Mouse (Mus musculus) heart, embryonic 15.5 days (tissue): ENCODE data around the gene Skiv2l. TPM values are rescaled to one million over a fixed set of nuclear protein-coding genes. Genes with fewer than 3 reads are reported as not detected.

Source experiments
- ATAC-seq: fragments of 200-750 bp; cut with Nextera tagmentation; replicated peaks from 2 replicates; pipeline ENCODE4 v1.8.0; 2017; ENCODE audit warnings: low read depth, moderate TSS enrichment; ENCODE audit not compliant: insufficient number of reproducible peaks, insufficient read depth, low FRiP score
- H3K27ac ChIP-seq: fragments of 300-500 bp; sonication (generic); 2 replicates; pipeline ENCODE4 v1.5.1; 2015; ENCODE audit warnings: mild to moderate bottlenecking, inconsistent platforms
- H3K27me3 ChIP-seq: fragments of 300-500 bp; sonication (generic); 2 replicates; pipeline ENCODE4 v1.6.1; 2015; ENCODE audit warnings: inconsistent platforms
- H3K36me3 ChIP-seq: fragments of 300-500 bp; sonication (generic); 2 replicates; pipeline ENCODE4 v1.6.1; 2015; ENCODE audit warnings: mild to moderate bottlenecking, inconsistent platforms
- H3K4me1 ChIP-seq: fragments of 300-500 bp; sonication (generic); replicated peaks from 2 replicates; pipeline ENCODE4 v1.6.1; 2015; ENCODE audit warnings: inconsistent platforms
- H3K4me2 ChIP-seq: fragments of 300-500 bp; sonication (generic); 2 replicates; pipeline ENCODE4 v1.6.1; 2015; ENCODE audit warnings: inconsistent platforms, mild to moderate bottlenecking, moderate library complexity
- H3K4me3 ChIP-seq: fragments of 300-500 bp; sonication (generic); 2 replicates; pipeline ENCODE4 v1.5.1; 2015; ENCODE audit warnings: mild to moderate bottlenecking, inconsistent platforms
- H3K9ac ChIP-seq: fragments of 300-500 bp; sonication (generic); 2 replicates; pipeline ENCODE4 v1.6.1; 2015; ENCODE audit warnings: mild to moderate bottlenecking, inconsistent platforms
- H3K9me3 ChIP-seq: fragments of 300-500 bp; sonication (generic); replicated peaks from 2 replicates; pipeline ENCODE4 v1.6.1; 2016; ENCODE audit warnings: inconsistent platforms
- WGBS: fragments of 180-500 bp; shearing (Covaris S2); methylation state at CpG from one replicate; pipeline ENCODE4 v1.1.7; 2015; ENCODE audit warnings: mixed read lengths; 5-methylcytosine and 5-hydroxymethylcytosine counted together
- polyA plus RNA-seq: library from polyadenylated mRNA; unstranded; fragments of >200 nt; fragmentation: Nextera tagmentation; extraction: Ambion mirVana; gene quantifications from 2 replicates; pipeline ENCODE4 v1.2.1, GENCODE M21; 2015

Gene Skiv2l
- polyA plus RNA-seq, 1 experiment from 2014 or later, result 23.6 TPM

DNA sequence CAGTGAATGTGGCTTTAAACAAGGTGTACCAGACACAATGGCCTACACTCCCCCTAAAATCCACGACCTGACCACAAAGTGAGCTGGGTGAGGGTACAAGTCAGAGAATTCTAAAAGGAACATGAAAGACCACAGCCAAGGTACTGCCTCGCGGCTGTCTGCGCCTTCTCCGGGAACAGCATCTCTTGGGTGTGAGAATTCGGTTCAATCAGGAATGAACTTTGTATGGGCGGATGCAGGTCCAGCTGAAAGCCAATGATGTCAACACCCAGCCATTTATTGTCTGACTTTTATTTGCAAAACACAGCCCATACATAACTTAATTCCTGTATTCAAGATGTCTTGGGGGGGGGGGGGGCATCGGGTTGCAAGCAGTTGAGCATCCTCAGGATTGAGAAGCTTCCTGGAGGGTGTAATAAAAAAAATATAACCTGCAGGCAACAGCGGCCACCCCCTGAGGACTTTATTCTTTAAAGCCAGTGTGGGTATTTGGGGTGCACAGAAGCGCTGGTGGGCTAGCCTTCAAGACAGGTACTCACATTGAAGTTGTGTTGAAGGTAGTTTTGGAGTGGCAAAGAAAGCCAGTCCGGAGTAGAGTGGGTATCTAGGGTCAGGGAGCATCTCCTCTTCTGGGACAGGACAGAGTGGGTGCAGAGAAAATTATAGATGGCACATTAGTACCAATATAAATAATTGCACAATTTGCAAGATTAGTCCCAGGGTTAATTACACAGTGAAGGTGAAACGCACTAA lies 43.2 kb upstream of the Skiv2l start:
- Histone ChIP-seq H3K36me3 (peaks cover 5% of the 10 kb centered on the region; the same call in 1 of the 2 replicates), H3K9ac (peak overlapping the region; percentile 53), H3K4me3 (peak overlapping the region; percentile 87), H3K27ac (peak overlapping the region; percentile 88), H3K4me1 (peaks cover 35% of the 10 kb centered on the region), H3K27me3 (no peaks in the 10 kb centered on the region), H3K9me3 (no peaks in the 10 kb centered on the region), H3K4me2 (peak overlapping the region; percentile 97)
- 76% methylated on average over 12 of the region's 12 CpGs for WGBS
- no peak for ATAC-seq

DNA sequence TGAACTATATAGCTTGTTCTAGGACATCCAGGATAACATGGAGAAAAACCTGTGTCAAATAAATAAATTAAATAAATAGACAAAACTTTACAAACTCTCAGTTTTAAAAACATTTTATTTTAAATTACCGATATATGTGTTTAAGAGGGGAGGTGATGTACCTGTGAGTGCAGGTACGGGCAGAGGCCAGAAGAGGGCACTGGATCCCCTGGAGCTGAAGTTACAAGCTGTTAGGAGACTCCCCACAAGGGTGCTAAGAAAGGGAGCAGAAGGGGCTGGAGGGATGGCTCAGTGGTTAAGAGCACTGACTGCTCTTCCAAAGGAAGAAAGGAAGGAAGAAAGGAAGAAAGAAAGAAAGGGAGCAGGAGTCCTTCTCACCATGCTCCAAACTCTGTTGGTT lies 41.4 kb upstream of the Skiv2l start:
- H3K4me3 ChIP-seq, result no peak overlapping the region
- H3K36me3 ChIP-seq, result peaks cover 3% of the 10 kb centered on the region; the same call in 1 of the 2 replicates
- H3K9ac ChIP-seq, result no peak overlapping the region
- H3K27ac ChIP-seq, result no peak overlapping the region
- no peaks in the 10 kb centered on the region for H3K9me3 ChIP-seq
- H3K4me2 ChIP-seq, result no peak overlapping the region
- whole genome bisulfite sequencing, result 92% methylated on average over 2 of the region's 2 CpGs
- no peaks in the 10 kb centered on the region for H3K27me3 ChIP-seq
- peaks cover 22% of the 10 kb centered on the region for H3K4me1 ChIP-seq
- no peak for ATAC-seq

DNA sequence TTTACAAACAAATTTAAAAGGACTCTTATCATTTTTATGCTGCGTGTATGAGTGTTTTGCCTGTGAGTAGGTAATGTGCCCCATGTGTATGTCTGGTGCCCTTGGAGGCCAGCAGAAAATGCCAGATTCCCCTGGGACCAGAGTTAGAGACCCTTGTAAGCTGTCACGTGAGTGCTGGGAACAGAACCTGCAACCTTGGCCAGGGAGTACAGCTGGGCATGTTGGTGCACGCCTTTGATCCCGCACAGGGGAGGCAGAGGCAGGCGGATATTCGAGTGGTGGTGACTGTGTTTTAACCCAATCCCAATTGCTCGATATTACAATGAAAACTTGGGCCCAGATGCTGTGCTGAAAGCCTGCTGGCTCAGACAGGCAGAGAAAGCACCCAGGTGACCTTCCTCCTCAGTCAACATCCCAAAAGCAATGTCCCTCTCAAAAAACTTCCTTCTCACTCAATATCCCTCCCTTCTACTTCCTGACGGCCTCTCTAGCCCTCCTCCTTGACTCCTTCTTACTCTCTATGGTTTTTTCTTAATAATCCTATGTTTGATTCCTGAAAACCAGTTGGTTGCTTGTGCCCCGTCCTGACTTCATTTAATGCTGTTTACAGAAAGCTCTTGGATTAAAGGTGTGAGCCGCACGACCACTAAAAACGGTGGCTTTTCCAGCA lies 40.2 kb upstream of the Skiv2l start:
- H3K4me2 ChIP-seq, result no peak overlapping the region
- no peaks in the 10 kb centered on the region for H3K27me3 ChIP-seq
- no peak overlapping the region for H3K27ac ChIP-seq
- H3K36me3 ChIP-seq, result no peaks in the 10 kb centered on the region
- H3K4me1 ChIP-seq, result peaks cover 11% of the 10 kb centered on the region
- H3K9me3 ChIP-seq, result no peaks in the 10 kb centered on the region
- no peak overlapping the region for H3K4me3 ChIP-seq
- no peak for ATAC-seq
- H3K9ac ChIP-seq, result no peak overlapping the region
- 79% methylated on average over 12 of the region's 12 CpGs for WGBS

DNA sequence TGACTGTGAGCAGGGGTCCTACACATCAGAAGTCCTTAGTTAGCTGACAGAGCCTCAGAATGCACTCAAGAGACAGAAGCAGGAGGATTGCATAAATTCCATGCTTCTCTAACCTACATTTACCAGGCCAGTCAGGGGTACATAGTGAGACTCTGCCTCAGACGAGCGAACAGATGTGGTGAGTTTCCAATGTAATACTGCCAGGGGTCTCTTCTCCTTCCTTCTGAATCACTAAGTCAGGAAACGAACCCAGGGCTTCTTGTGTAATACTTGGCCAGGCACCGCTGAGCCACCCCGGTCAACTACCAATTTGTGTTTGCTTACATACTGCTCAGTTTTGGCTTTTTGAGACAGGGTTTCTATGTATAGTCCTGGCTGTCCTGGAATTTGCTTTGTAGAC lies 37.9 kb upstream of the Skiv2l start:
- no peak for ATAC-seq
- WGBS, result 80% methylated on average over 5 of the region's 5 CpGs
- H3K4me3 ChIP-seq, result no peak overlapping the region

DNA sequence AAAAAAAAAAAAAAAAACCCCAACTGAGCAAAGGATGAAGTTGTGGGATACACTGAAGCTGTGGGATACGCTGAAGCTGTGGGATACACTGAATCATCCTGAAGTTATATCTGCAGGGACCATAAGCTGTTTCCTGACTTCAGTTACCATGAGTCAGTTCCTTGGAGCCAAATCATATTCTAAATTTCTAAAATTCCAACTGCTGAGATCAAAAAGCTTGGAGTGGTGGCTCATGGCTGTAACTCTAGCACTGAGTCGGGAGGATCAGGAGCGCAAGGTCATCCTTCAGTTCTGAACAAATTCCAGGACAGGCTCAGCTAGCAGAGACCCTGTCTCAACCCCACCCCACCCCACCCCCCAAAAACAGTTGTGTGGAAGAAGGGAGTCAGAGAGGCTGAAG lies 35.6 kb upstream of the Skiv2l start:
- Histone ChIP-seq H3K4me3 (no peak overlapping the region), H3K27ac (no peak overlapping the region), H3K4me1 (peaks cover 6% of the 10 kb centered on the region), H3K9me3 (no peaks in the 10 kb centered on the region), H3K36me3 (no peaks in the 10 kb centered on the region), H3K4me2 (no peak overlapping the region), H3K9ac (no peak overlapping the region), H3K27me3 (no peaks in the 10 kb centered on the region)
- WGBS, result 47% methylated on average over 3 of the region's 3 CpGs
- no peak for ATAC-seq

More for the DNA sequence above, 37.9 kb upstream of the Skiv2l start:
- Histone ChIP-seq H3K27ac (no peak overlapping the region), H3K27me3 (no peaks in the 10 kb centered on the region), H3K9me3 (no peaks in the 10 kb centered on the region), H3K4me1 (no peaks in the 10 kb centered on the region), H3K36me3 (no peaks in the 10 kb centered on the region), H3K9ac (no peak overlapping the region), H3K4me2 (no peak overlapping the region)

DNA sequence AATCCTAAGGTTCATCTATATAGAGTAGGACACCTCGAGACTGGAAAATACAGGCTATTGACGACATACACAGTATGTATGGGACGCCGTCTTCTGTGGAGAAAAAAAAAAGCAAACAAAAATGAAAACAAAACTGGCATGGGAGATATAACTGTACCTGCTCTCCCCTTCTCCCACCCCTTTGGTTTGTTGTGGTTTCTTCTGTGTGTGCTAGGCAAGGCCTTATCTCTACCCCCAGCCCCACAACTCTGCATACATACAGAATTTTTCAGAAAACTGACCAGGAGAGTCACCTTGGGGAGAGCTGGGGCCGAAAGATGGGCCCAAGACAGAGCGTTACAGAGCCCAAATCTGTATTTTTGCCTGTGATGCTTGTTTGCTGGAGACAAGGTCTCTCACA lies 34.7 kb upstream of the Skiv2l start:
- ATAC-seq, result no peak
- H3K27me3 ChIP-seq, result no peaks in the 10 kb centered on the region
- WGBS, result 83% methylated on average over 6 of the region's 6 CpGs
- no peak overlapping the region for H3K27ac ChIP-seq
- no peak overlapping the region for H3K9ac ChIP-seq
- no peak overlapping the region for H3K4me3 ChIP-seq
- no peaks in the 10 kb centered on the region for H3K36me3 ChIP-seq
- H3K4me1 ChIP-seq, result peaks cover 6% of the 10 kb centered on the region
- H3K9me3 ChIP-seq, result no peaks in the 10 kb centered on the region
- H3K4me2 ChIP-seq, result no peak overlapping the region

DNA sequence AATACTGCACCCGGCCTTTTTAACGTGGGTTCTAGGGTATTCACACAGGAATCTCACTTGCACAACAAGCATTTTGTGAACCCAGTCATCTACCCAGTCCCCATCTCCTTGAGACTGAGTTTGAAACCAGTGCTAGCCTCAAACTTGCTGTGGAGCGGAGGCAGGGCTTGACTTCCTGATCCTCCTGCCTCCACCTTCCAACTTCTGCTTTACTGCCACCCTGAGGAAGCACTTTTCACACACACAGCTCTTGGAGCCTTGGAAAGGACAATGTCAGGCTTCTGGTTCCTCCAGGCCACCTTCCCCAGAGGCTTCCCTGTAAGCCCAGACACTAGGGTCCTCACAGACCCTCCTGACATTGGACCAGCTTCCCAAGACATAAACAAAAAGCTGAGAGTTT lies 33.3 kb upstream of the Skiv2l start:
- H3K9ac ChIP-seq, result no peak overlapping the region
- ATAC-seq, result no peak
- WGBS, result 70% methylated on average over 3 of the region's 3 CpGs

DNA sequence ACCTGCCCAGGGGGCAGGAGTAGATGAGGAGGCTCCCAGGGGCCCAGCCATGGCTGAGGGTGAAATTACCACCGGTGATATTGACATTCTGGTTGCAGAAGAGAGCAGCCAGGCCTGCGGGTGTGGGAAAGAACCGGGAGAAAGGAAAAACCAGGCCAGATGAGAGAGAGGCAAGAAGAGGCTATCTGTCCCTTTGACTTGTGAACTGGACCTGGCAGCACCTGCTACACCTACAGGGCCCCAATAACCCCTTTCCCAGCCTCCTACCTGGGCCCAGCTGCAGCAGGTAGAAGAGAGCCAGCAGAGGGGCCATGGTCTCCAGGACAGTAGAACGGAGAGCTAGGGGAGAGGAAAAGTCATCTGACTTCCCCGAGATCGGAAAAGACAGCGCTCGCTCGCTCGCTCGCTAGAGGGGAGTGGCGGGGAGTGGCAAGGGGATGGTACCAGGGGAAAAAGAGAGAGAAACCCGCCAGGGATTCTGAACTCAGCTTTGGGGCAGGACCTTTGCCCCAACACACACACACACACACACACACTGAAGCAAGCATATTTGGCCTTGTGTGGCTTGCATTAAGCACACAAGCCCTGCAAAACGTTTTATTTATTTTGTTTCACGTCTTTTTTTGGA lies 31.8 kb upstream of the Skiv2l start, which contains the start of gene Gm20547:
Gm20547 (minus strand) TSS at position 360 of the 628 bp plus-strand sequence.
- H3K27ac ChIP-seq, result no peak within 1 kb of the TSS
- no peaks in the 10 kb centered on the region for H3K36me3 ChIP-seq
- peak within 1 kb of the TSS; percentile 46 for H3K4me2 ChIP-seq
- no peaks in the 10 kb centered on the region for H3K9me3 ChIP-seq
- no peak within 1 kb of the TSS for H3K9ac ChIP-seq
- H3K27me3 ChIP-seq, result no peaks in the 10 kb centered on the region
- H3K4me3 ChIP-seq, result no peak within 1 kb of the TSS
- H3K4me1 ChIP-seq, result peaks cover 10% of the 10 kb centered on the region
- WGBS, result 15% methylated on average over 15 of the region's 15 CpGs
- ATAC-seq, result no peak

More for the DNA sequence above, 33.3 kb upstream of the Skiv2l start:
- no peak overlapping the region for H3K27ac ChIP-seq
- H3K36me3 ChIP-seq, result no peaks in the 10 kb centered on the region
- H3K9me3 ChIP-seq, result no peaks in the 10 kb centered on the region
- H3K4me1 ChIP-seq, result peaks cover 10% of the 10 kb centered on the region
- H3K27me3 ChIP-seq, result no peaks in the 10 kb centered on the region
- no peak overlapping the region for H3K4me2 ChIP-seq
- no peak overlapping the region for H3K4me3 ChIP-seq

DNA sequence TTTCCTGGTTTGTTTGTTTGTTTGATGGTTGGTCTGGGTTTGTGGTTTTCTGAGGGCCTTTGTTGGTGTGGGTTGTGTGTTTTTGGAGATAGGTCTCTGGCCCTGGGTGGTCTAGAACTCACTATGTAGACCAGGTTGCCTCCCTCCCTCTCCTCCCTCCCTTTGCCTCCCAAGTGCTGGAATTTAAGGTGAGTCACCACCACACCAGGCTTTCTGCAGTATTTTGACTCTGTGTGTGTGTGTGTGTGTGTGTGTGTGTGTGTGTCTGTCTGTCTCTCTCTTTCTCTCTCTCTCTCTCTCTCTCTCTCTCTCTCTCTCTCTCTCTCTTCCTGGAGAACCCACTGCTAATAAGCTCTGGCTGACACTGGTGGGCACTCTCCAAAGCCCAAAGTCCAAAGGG lies 31.2 kb upstream of the Skiv2l start:
- no peak overlapping the region for H3K9ac ChIP-seq
- no peaks in the 10 kb centered on the region for H3K36me3 ChIP-seq
- H3K4me1 ChIP-seq, result peaks cover 10% of the 10 kb centered on the region
- H3K4me2 ChIP-seq, result no peak overlapping the region
- no peaks in the 10 kb centered on the region for H3K9me3 ChIP-seq
- no peaks in the 10 kb centered on the region for H3K27me3 ChIP-seq
- ATAC-seq, result no peak
- H3K27ac ChIP-seq, result no peak overlapping the region
- H3K4me3 ChIP-seq, result no peak overlapping the region

DNA sequence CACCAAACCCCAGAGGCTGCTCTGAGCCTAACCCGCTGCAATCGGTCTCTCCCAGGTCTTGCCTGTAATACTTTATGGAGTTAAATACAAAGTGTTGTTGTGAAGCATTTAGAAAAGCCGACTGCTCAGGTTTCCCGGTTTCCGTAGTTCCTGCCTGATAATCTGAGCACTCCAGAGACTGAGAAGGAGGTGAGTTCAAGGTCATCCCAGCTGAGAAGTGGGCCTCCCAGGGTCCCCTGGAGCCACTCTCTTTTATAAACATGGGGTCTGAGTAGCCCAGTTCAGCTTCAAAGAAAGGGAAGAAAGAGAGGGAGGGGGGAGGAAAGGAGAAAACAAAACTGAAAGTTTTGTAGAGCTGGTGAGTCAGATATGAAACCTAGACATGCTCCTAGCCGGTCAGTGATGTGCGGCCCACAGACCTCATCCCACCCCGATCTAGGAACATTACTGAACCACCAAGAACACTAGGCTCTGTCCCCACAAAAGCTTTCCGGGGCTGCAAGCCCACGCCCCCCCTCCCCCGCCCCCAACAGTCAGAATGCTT lies 29.4 kb upstream of the Skiv2l start, which contains the start of gene Zbtb12:
Zbtb12 (plus strand) TSS at position 148 of the 544 bp plus-strand sequence.
- 0 out of 2 replicates have a peak within 1 kb of the TSS, but pooled peaks have one; percentile 1 for H3K4me2 ChIP-seq
- H3K9me3 ChIP-seq, result no peaks in the 10 kb centered on the region
- H3K4me1 ChIP-seq, result peaks cover 10% of the 10 kb centered on the region
- H3K27ac ChIP-seq, result no peak within 1 kb of the TSS
- 54% methylated on average over 11 of the region's 11 CpGs for WGBS
- no peak for ATAC-seq
- H3K4me3 ChIP-seq, result no peak within 1 kb of the TSS
- no peaks in the 10 kb centered on the region for H3K36me3 ChIP-seq
- no peaks in the 10 kb centered on the region for H3K27me3 ChIP-seq
- H3K9ac ChIP-seq, result no peak within 1 kb of the TSS

DNA sequence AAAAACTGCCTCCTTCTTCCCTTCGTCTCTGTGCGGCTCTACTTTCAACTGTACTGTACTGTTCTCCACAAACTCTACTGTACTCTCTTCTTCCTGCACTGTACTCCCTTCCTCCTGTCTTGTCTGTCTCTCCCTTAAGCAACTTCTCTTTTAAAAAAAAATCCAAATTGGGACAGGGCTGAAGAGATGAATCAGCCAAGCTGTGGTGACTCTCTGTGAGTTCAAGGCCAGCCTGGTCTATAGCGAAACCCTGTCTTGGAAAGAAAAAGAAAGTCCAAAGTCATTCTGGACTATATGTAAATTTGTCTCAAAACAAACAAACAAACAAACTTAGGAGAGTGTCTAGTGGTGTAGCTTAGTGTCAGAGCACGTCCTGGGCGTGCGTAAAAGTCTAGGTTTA lies 24.3 kb upstream of the Skiv2l start:
- Histone ChIP-seq H3K27me3 (no peaks in the 10 kb centered on the region), H3K9me3 (no peaks in the 10 kb centered on the region), H3K27ac (no peak overlapping the region), H3K4me1 (peaks cover 2% of the 10 kb centered on the region; the same call in 1 of the 2 replicates), H3K9ac (no peak overlapping the region), H3K4me2 (no peak overlapping the region), H3K4me3 (no peak overlapping the region), H3K36me3 (no peaks in the 10 kb centered on the region)
- WGBS, result 85% methylated on average over 6 of the region's 6 CpGs
- no peak for ATAC-seq
